Mouse (Mus musculus): ENCODE measurements around the gene Abca14.

GRCm38 (mm10) chr7:120228541-120228940 lies 24.8 kb downstream of the Abca14 start:
- TF ChIP-seq CTCF (IDR thresholded peaks at IDR 0.05; ENCODE audit: low read depth) (no peak), EP300 (IDR thresholded peaks at IDR 0.05; ENCODE audit: low read depth) (no peak)

Measured in liver, embryonic 14.5 days (tissue).